Mouse (Mus musculus): ENCODE results near the gene Cldn8. TPM values are rescaled to one million over a fixed set of nuclear protein-coding genes. Genes with fewer than 3 reads are reported as not detected.

The Cldn8 gene
- total RNA-seq, 2 experiments from 2014 or later = not detected

GRCm38 (mm10) chr16:88569732-88570131 lies 6.7 kb upstream of the Cldn8 start:
- Histone ChIP-seq H3K27ac (no peak overlapping the region), H3K4me3 (no peak overlapping the region)
- DNase-seq (ENCODE audit: low spot score in 2 of 2) = no peak
- TF ChIP-seq CTCF (conservative IDR thresholded peaks at IDR 0.05) = no peak

DNA sequence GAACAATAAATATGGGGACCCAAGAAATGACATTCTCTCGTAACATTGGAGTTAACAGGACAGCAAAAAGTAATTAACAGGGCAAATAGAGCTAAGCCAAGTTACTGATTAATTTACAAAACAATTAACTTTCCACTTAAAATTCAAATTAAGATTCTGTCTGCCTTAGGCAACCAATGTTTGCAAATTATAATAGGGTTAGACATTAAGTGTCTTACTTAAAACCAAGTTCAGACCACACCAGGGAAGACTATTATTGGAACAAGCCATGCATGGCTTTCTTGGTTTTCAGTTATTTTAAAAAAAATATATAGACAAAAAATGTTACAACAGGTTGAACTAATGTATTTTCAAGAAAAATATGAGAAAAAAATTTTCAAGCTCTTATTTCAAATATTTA lies 6.1 kb upstream of the Cldn8 start:
- no peak for DNase-seq (ENCODE audit: low spot score in 2 of 2)

GRCm38 (mm10) chr16:88561617-88562164 lies 1.3 kb downstream of the Cldn8 start:
- no peak for TF ChIP-seq CTCF (conservative IDR thresholded peaks at IDR 0.05)
- Histone ChIP-seq H3K4me3 (no peak overlapping the region), H3K27ac (no peak overlapping the region)
- no peak for DNase-seq (ENCODE audit: low spot score in 2 of 2)

More for the DNA sequence above, 6.1 kb upstream of the Cldn8 start:
- Histone ChIP-seq H3K27ac (no peak overlapping the region), H3K4me3 (no peak overlapping the region)
- no peak for TF ChIP-seq CTCF (conservative IDR thresholded peaks at IDR 0.05)

DNA sequence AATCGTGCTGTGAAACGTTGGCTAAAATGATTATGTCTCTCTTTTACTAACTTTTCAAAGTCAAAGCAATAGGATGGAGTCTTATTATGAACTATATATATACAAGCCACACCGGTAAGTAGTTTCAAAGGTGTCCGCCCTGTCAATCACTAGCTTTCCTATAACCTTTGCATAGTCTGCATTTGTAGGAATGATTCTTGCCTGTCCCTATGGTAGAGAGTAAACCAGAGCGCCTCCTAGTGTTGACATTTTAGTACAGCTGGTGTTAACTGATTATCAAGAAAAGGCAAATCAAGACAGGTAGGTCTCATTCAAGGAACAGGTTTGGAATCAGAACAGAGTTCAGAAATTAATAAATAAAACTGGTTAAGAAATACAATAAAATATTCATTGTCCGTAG lies 20.5 kb downstream of the Cldn8 start:
- Histone ChIP-seq H3K27ac (no peak overlapping the region), H3K4me3 (no peak overlapping the region)
- peak in 1 of 2 experiments; percentile 31 for DNase-seq (ENCODE audit: low spot score in 2 of 2)
- TF ChIP-seq CTCF (conservative IDR thresholded peaks at IDR 0.05) = peak; percentile 82

DNA sequence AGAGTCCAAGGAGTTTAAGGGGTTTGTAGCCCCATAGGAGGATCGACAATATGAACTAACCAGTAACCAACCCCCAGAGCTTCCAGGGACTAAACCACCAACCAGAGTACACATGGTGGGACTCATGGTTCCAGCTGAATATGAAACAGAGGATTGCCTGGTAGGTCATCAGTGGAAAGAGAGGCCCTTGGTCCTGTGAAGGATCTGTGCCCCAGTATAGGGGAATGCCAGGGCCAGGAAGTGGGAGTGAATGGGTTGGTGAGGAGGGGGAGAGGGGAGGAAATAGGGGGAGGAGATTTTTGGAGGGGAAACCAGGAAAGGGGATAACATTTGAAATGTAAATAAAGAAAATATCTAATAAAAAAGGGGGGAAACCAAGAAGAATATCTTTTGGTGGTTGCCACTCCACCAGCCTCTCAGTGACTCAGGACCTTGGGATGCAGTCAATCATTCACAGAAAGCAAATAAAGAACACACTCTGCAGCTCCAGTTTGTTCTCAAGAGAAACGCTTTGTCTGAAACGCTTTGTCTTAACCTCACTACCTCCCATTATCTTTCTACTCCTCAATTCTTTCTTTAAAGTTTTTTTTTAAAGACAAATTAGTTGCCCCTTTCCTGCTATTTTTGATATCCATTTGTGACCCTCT lies 23.0 kb downstream of the Cldn8 start:
- Histone ChIP-seq H3K27ac (no peak overlapping the region), H3K4me3 (no peak overlapping the region)
- TF ChIP-seq CTCF (conservative IDR thresholded peaks at IDR 0.05) = no peak
- DNase-seq (ENCODE audit: low spot score in 2 of 2) = no peak

DNA sequence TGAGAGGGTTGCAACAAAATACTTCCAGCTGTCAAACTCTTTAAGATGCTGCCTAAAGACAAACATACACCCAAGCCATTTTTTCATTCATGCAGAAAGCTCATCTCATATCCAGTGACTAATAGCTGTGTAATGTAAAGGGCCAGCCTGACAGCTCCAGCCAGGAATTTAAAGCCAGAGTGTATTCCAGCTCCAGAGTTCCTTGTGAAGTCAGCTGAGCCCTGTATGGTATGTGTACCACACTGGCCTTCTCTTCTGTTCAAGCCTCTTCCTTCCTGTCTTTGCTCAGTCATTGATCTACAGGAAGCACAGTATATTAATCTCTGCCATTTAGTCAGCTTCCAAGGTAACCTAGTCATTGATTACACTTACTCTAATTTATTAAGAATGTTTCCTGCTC lies 51.6 kb downstream of the Cldn8 start:
- no peak overlapping the region for H3K4me3 ChIP-seq
- TF ChIP-seq CTCF (conservative IDR thresholded peaks at IDR 0.05) = no peak
- H3K27ac ChIP-seq = no peak overlapping the region
- DNase-seq (ENCODE audit: low spot score in 2 of 2) = no peak

Other genes with a start within 250 kb of the Cldn8 start
- not detected for gene Cldn17, start 56.2 kb downstream of the Cldn8 start, total RNA-seq (2021)
- not detected for gene Krtap24-1, start 49.1 kb upstream of the Cldn8 start, total RNA-seq (2021)
- gene 2310079G19Rik, start 64.5 kb upstream of the Cldn8 start, total RNA-seq (2021) = not detected
- not detected for gene Krtap26-1, start 84.6 kb upstream of the Cldn8 start, total RNA-seq (2021)
- gene Krtap27-1, start 108.5 kb upstream of the Cldn8 start, total RNA-seq (2021) = not detected
- gene 2310061N02Rik, start 144.8 kb upstream of the Cldn8 start, total RNA-seq (2021) = not detected
- not detected for gene Krtap13-1, start 165.7 kb upstream of the Cldn8 start, total RNA-seq (2021)
- gene Krtap13, start 188.5 kb upstream of the Cldn8 start, total RNA-seq (2021) = not detected
- not detected for gene 2310034C09Rik, start 195.7 kb upstream of the Cldn8 start, total RNA-seq (2021)
- not detected for gene 2310057N15Rik, start 211.0 kb upstream of the Cldn8 start, total RNA-seq (2021)
- not detected for gene Gm5965, start 214.7 kb upstream of the Cldn8 start, total RNA-seq (2021)
- gene Gm20741, start 249.0 kb upstream of the Cldn8 start, total RNA-seq (2021) = not detected

All from layer of hippocampus, adult 2 months (tissue).